Mouse (Mus musculus): Measurements from ENCODE around the gene Ksr1. TPM values are rescaled to one million over a fixed set of nuclear protein-coding genes. Genes with fewer than 3 reads are reported as not detected.

Ksr1 gene
- polyA plus RNA-seq, 1 experiment, result 4.8 TPM

DNA sequence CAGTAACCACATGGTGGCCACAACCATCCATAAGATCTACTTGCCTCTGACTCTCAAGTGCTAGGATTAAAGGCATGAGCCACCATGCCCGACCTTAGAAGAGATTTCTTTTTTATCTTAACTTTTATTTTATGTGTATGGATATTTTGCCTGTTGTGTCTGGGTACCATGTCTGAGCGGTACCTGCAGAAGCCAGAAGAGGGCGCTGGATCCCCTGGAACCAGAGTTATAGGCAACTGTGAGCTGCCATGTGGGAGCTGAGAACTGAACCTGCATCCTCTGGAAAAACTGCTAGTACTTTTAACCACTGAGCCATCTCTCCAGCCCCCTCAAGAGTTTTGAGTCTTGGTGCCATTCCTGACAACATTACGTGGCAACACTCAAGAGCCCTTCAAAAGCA lies 97.3 kb downstream of the Ksr1 start:
- Histone ChIP-seq H3ac (ENCODE audit: control insufficient read depth, insufficient read length, low read depth) (no peak overlapping the region), H3K4me3 (ENCODE audit: insufficient read depth, poor library complexity, severe bottlenecking) (no peak overlapping the region), H3K79me2 (ENCODE audit: control insufficient read depth, insufficient read depth) (no peaks in the 10 kb centered on the region), H3K36me3 (ENCODE audit: control insufficient read depth, insufficient read depth) (peaks cover 16% of the 10 kb centered on the region), H3K79me3 (ENCODE audit: low read depth) (no peaks in the 10 kb centered on the region), H3K27me3 (ENCODE audit: control insufficient read depth, insufficient read depth, insufficient read length) (no peaks in the 10 kb centered on the region)
- TF ChIP-seq FOSL1 (IDR thresholded peaks at IDR 0.05; ENCODE audit: insufficient read depth, low read length, poor library complexity, severe bottlenecking) (no peak), CTCF (IDR thresholded peaks at IDR 0.05; ENCODE audit: control insufficient read depth, insufficient read depth, insufficient read length) (no peak), MYOG (IDR thresholded peaks at IDR 0.05; ENCODE audit: control insufficient read depth, extremely low read depth, insufficient read length) (no peak)

DNA sequence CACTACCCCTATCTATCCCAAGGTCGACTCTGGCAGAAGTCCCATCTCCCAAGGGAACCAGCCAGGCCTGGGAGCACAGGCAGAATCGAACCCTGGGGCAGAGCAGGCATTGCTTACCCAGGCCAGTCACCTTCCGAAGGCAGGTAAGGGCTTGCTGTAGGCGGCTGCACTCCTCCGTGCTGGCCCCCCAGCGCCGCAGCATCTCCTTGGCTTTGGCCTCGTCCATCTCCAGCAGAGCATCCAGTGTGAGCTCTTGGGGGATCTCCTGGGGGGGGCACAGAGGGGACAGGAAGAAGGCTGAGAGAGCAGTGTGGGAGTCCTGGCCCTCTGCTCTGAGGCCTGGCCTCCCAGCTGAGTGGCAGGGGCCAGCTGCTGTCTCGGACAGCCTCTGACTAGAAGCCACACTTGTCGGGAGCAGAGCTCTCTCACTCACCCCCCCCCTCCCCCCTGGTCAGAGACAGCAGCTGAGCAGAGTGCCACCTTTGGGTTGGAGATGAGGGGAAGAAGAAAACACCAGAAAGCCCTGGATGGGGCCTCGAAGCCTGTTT lies 99.0 kb downstream of the Ksr1 start:
- no peak overlapping the region for H3K4me3 ChIP-seq (ENCODE audit: insufficient read depth, poor library complexity, severe bottlenecking)
- TF ChIP-seq CEBPB (IDR thresholded peaks at IDR 0.05; ENCODE audit: low read depth) (no peak), USF1 (IDR thresholded peaks at IDR 0.05; ENCODE audit: low read depth) (no peak), MYOD1 (IDR thresholded peaks at IDR 0.05; ENCODE audit: control insufficient read depth, insufficient read length, low read depth) (peak; percentile 70), MAX (IDR thresholded peaks at IDR 0.05) (no peak), FOSL1 (IDR thresholded peaks at IDR 0.05; ENCODE audit: insufficient read depth, low read length, poor library complexity, severe bottlenecking) (no peak)

DNA sequence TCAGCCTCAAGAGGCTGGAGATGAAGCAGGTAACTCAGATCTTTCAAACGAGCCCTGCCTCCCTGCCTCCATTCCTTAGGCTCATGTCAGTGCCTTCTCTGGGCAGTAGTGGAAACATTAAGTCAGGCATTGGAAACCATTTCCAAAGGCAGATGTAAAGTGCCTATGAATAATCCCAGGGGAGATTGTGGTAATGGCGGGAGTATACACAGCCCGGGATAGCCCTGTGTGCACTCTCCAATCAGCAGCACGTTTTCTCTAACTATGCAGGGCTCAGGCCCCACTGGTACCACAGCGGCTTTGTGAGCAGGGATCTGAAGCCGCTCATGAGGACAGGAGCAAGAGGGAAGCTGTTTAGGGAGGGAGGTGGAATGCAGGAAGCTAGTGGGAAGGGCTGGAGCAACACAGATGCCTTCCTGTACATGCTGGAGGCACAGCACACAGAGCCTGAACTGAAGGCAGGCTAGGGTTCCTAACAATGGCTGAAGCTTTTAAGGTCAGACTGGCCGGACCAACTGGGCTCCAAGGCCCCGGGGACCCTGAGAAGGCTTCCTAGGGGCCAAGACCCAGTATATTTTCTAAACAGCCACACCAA lies 99.5 kb downstream of the Ksr1 start:
- Histone ChIP-seq H3K36me3 (ENCODE audit: control insufficient read depth, insufficient read depth) (peaks cover 27% of the 10 kb centered on the region), H3K27me3 (ENCODE audit: control insufficient read depth, insufficient read depth, insufficient read length) (no peaks in the 10 kb centered on the region), H3K4me3 (ENCODE audit: insufficient read depth, poor library complexity, severe bottlenecking) (no peak overlapping the region), H3ac (ENCODE audit: control insufficient read depth, insufficient read length, low read depth) (no peak overlapping the region), H3K79me3 (ENCODE audit: low read depth) (no peaks in the 10 kb centered on the region), H3K79me2 (ENCODE audit: control insufficient read depth, insufficient read depth) (no peaks in the 10 kb centered on the region)
- TF ChIP-seq CEBPB (IDR thresholded peaks at IDR 0.05; ENCODE audit: low read depth), result no peak

More for the DNA sequence above, 99.0 kb downstream of the Ksr1 start:
- H3K27me3 ChIP-seq (ENCODE audit: control insufficient read depth, insufficient read depth, insufficient read length), result no peaks in the 10 kb centered on the region
- H3K79me3 ChIP-seq (ENCODE audit: low read depth), result no peaks in the 10 kb centered on the region
- H3K36me3 ChIP-seq (ENCODE audit: control insufficient read depth, insufficient read depth), result peaks cover 29% of the 10 kb centered on the region
- H3ac ChIP-seq (ENCODE audit: control insufficient read depth, insufficient read length, low read depth), result no peak overlapping the region
- H3K79me2 ChIP-seq (ENCODE audit: control insufficient read depth, insufficient read depth), result no peaks in the 10 kb centered on the region

DNA sequence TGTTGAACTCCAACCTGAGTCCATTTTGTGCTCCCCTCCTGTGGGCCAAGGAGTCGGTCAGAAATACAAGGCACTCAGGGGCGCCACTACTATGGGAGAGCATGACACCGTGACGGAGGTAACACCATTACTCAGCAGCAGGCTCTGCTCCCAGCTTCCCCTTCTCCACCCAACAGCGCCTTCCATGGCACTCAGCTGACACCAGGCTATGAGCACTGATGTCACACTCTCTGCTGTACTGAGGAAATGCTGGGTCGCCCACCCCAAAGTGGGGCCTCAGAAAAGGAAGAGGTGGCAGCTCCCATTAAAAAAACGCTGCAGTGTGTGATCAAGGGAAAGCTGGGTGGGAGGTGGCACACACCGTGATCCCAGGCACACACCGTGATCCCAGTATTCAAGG lies 101.0 kb downstream of the Ksr1 start:
- TF ChIP-seq MAX (IDR thresholded peaks at IDR 0.05) (no peak), CEBPB (IDR thresholded peaks at IDR 0.05; ENCODE audit: low read depth) (no peak), CTCF (IDR thresholded peaks at IDR 0.05; ENCODE audit: control insufficient read depth, insufficient read depth, insufficient read length) (no peak)
- H3K4me3 ChIP-seq (ENCODE audit: insufficient read depth, poor library complexity, severe bottlenecking), result no peak overlapping the region
- no peak overlapping the region for H3ac ChIP-seq (ENCODE audit: control insufficient read depth, insufficient read length, low read depth)
- H3K79me2 ChIP-seq (ENCODE audit: control insufficient read depth, insufficient read depth), result no peaks in the 10 kb centered on the region
- no peaks in the 10 kb centered on the region for H3K79me3 ChIP-seq (ENCODE audit: low read depth)
- H3K27me3 ChIP-seq (ENCODE audit: control insufficient read depth, insufficient read depth, insufficient read length), result no peaks in the 10 kb centered on the region
- peaks cover 33% of the 10 kb centered on the region for H3K36me3 ChIP-seq (ENCODE audit: control insufficient read depth, insufficient read depth)

DNA sequence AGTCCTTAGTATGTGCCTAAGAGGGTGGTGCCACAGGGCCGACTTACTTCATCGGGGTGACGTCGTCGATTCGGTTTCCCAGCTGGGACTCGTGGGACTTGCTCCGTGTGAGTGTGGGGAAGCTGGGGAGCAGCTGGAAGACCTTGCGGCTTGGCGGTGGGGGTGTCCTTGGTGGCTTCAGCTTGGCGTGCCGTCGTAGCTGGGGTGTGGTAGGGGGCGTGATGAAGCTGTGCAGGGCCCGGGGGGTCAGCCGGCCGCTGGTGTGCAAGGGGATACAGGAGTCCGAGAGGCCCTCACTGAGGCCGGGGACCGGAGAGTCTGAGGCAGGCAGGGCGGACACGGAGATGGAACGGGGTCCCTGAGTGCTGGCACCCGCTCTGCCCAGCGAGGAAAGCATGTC lies 101.4 kb downstream of the Ksr1 start:
- Histone ChIP-seq H3K27me3 (ENCODE audit: control insufficient read depth, insufficient read depth, insufficient read length) (no peaks in the 10 kb centered on the region), H3K79me3 (ENCODE audit: low read depth) (no peaks in the 10 kb centered on the region), H3K79me2 (ENCODE audit: control insufficient read depth, insufficient read depth) (no peaks in the 10 kb centered on the region), H3K36me3 (ENCODE audit: control insufficient read depth, insufficient read depth) (peaks cover 33% of the 10 kb centered on the region), H3K4me3 (ENCODE audit: insufficient read depth, poor library complexity, severe bottlenecking) (no peak overlapping the region), H3ac (ENCODE audit: control insufficient read depth, insufficient read length, low read depth) (no peak overlapping the region)
- no peak for TF ChIP-seq MYOG (IDR thresholded peaks at IDR 0.05; ENCODE audit: control insufficient read depth, extremely low read depth, insufficient read length)
- no peak for TF ChIP-seq CTCF (IDR thresholded peaks at IDR 0.05; ENCODE audit: control insufficient read depth, insufficient read depth, insufficient read length)
- no peak for TF ChIP-seq USF1 (IDR thresholded peaks at IDR 0.05; ENCODE audit: low read depth)
- TF ChIP-seq MAX (IDR thresholded peaks at IDR 0.05), result no peak
- TF ChIP-seq FOSL1 (IDR thresholded peaks at IDR 0.05; ENCODE audit: insufficient read depth, low read length, poor library complexity, severe bottlenecking), result no peak
- TF ChIP-seq MYOD1 (IDR thresholded peaks at IDR 0.05; ENCODE audit: control insufficient read depth, insufficient read length, low read depth), result no peak
- no peak for TF ChIP-seq CEBPB (IDR thresholded peaks at IDR 0.05; ENCODE audit: low read depth)

DNA sequence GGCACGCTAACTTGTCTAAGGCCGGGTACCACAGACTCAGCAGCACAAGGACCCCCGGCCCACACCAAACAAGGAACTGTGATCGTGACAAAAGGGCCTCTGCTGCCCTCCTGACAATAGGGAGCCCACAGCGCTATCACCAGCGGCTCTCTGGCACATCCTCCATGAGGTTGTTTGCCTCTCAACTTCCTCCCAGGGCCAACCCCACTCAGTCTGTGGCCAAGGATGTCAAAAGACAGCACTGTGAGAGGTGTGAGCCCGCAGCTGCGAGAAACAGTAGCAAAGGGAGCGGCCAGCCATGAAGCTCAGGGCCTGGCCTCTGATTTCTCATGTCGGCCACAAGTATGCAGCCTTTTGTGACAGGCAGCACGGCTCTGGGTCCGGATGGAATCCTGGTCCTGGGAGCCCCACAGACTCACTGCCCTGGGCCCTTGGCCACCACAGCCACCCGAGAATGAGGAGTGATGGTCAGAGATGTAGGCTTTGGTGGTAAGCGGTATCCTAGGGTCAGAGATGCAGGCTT lies 104.2 kb downstream of the Ksr1 start:
- Histone ChIP-seq H3ac (ENCODE audit: control insufficient read depth, insufficient read length, low read depth) (no peak overlapping the region), H3K27me3 (ENCODE audit: control insufficient read depth, insufficient read depth, insufficient read length) (no peaks in the 10 kb centered on the region), H3K4me3 (ENCODE audit: insufficient read depth, poor library complexity, severe bottlenecking) (no peak overlapping the region), H3K79me2 (ENCODE audit: control insufficient read depth, insufficient read depth) (no peaks in the 10 kb centered on the region), H3K79me3 (ENCODE audit: low read depth) (no peaks in the 10 kb centered on the region), H3K36me3 (ENCODE audit: control insufficient read depth, insufficient read depth) (peaks cover 33% of the 10 kb centered on the region)
- TF ChIP-seq USF1 (IDR thresholded peaks at IDR 0.05; ENCODE audit: low read depth) (no peak), CTCF (IDR thresholded peaks at IDR 0.05; ENCODE audit: control insufficient read depth, insufficient read depth, insufficient read length) (no peak), FOSL1 (IDR thresholded peaks at IDR 0.05; ENCODE audit: insufficient read depth, low read length, poor library complexity, severe bottlenecking) (no peak), MYOG (IDR thresholded peaks at IDR 0.05; ENCODE audit: control insufficient read depth, extremely low read depth, insufficient read length) (no peak), MAX (IDR thresholded peaks at IDR 0.05) (no peak), MYOD1 (IDR thresholded peaks at IDR 0.05; ENCODE audit: control insufficient read depth, insufficient read length, low read depth) (no peak), CEBPB (IDR thresholded peaks at IDR 0.05; ENCODE audit: low read depth) (no peak)
